Mouse (Mus musculus): ENCODE data around the gene Rab23. TPM values are rescaled to one million over a fixed set of nuclear protein-coding genes. Genes with fewer than 3 reads are reported as not detected.

The Rab23 gene
- polyA plus RNA-seq, 1 experiment from 2014 or later = 23.8 TPM

DNA sequence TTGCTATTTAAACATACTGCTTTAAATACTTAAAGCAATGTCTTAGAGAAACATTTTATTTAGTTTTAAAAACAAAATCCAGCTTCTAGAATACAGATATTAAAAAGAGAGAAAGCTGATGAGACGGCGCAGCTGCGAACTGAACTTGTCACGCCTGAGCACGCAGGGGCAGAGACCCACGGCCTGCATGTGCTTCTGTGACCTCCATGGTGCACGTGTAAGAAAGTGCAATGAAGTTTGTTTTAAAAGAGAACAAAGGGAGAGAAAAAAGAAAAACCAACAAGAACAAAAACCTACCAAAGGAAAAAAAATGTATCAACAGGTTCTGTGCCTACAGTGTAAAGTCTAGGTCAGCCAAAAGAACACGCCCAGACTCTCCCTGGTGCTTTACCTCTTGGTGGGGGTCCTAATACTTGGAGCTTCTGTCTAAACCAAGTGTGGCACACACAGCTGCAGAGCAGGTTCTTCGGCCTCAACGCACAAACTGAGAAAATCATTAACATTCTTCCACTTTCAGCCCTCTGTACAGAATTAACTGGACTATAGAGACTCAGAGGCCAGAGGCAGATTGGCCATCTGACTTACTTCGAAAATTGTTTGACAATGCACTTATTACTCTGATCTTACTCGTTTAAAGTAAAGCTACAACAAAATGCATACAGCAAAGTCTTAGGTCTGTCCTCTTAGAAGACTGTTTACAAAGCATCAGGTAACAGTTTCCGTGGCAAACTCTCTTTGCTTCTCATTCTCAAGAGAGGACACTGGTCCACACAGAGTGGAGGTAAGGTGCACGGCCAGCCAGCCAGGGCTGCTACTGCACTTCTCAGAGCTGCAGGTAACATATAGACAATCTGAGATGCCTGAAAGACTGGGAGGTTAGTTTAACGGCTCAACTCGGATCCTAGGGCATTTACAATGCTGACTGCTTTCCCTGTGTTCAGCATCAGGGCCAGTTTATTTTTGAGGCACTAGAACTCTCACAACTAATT is 47.1 kb downstream of the Rab23 start:
- TF ChIP-seq CTCF (IDR thresholded peaks at IDR 0.05; ENCODE audit: low read depth) = no peak
- DNase-seq (no peak), ATAC-seq (ENCODE audit: insufficient read depth) (peak; percentile 62; the same call in 1 of the 2 replicates)
- H3K9me3 ChIP-seq (ENCODE audit: low read depth, low read length) = no peaks in the 10 kb centered on the region
- 66% methylated on average over 16 of the region's 16 CpGs for WGBS
- no peak overlapping the region for H3K4me3 ChIP-seq (ENCODE audit: low read depth, low read length)
- H3K36me3 ChIP-seq (ENCODE audit: insufficient read depth) = peaks cover 59% of the 10 kb centered on the region
- H3K4me1 ChIP-seq (ENCODE audit: insufficient read depth) = no peaks in the 10 kb centered on the region
- no peak overlapping the region for H3K9ac ChIP-seq
- no peaks in the 10 kb centered on the region for H3K27me3 ChIP-seq (ENCODE audit: insufficient read depth, low read length)
- H3K4me2 ChIP-seq = no peak overlapping the region
- no peak overlapping the region for H3K27ac ChIP-seq (ENCODE audit: low read depth)

DNA sequence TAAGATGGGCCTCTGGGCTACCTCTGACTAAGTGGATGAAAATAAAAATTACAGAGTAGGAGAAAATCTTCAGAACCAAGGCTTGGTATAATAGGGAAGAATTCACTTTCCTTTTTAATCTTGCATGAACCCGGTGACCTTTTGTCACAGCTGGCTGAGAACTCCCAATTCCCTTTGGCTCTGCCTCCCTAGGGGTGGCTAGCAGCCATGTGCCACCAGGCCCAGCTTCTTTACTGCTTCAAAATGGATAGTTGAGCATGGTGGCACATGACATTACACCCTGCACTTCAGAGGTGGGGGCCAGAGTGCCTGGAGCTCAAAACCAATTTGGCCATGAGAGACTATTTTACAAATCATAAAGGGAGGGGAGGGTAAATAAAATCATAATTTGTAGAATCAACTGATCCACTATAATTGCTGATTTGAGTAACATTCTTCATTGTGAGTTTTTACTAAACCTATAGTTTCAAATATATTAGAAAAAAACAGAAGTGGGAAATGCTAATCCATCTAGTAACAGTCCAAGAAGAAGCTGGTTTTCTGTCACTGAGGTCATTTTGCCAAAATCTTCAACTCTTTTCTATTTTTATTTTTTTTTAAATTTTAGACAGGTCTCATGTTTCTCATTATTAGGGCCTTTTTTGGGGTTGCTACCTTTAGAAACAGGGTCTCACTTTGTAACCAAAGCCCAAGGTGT is 48.6 kb downstream of the Rab23 start:
- Histone ChIP-seq H3K9me3 (ENCODE audit: low read depth, low read length) (no peaks in the 10 kb centered on the region), H3K4me3 (ENCODE audit: low read depth, low read length) (no peak overlapping the region), H3K9ac (no peak overlapping the region), H3K27ac (ENCODE audit: low read depth) (no peak overlapping the region), H3K4me2 (no peak overlapping the region), H3K4me1 (ENCODE audit: insufficient read depth) (no peaks in the 10 kb centered on the region), H3K36me3 (ENCODE audit: insufficient read depth) (peaks cover 66% of the 10 kb centered on the region), H3K27me3 (ENCODE audit: insufficient read depth, low read length) (no peaks in the 10 kb centered on the region)
- WGBS = 68% methylated on average over 1 of the region's 1 CpGs
- ATAC-seq (ENCODE audit: insufficient read depth) = no peak
- no peak for TF ChIP-seq CTCF (IDR thresholded peaks at IDR 0.05; ENCODE audit: low read depth)
- no peak for DNase-seq

DNA sequence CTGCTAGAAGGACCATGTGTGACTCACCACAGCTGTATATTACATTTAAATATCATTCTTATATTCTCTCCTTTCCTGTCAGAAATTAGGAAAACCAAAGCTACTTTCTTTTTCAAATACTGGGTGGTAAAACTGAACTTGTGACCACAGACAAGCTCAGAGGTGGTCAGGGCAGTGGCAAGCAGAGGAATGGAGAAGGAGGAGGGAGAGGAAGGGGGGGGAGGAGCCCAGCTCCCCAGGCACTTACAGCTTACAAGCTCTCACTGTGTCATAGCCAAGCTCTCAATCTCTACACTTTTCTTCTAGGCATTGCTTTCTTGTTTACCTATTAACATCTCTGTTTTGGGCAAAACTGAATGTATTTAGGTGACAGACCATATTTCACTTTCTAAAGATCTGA is 49.1 kb downstream of the Rab23 start:
- H3K27me3 ChIP-seq (ENCODE audit: insufficient read depth, low read length) = no peaks in the 10 kb centered on the region
- no peak for DNase-seq
- H3K4me2 ChIP-seq = no peak overlapping the region
- peaks cover 67% of the 10 kb centered on the region for H3K36me3 ChIP-seq (ENCODE audit: insufficient read depth)
- H3K4me3 ChIP-seq (ENCODE audit: low read depth, low read length) = no peak overlapping the region
- no peak for TF ChIP-seq CTCF (IDR thresholded peaks at IDR 0.05; ENCODE audit: low read depth)
- no peaks in the 10 kb centered on the region for H3K9me3 ChIP-seq (ENCODE audit: low read depth, low read length)
- H3K9ac ChIP-seq = no peak overlapping the region
- H3K27ac ChIP-seq (ENCODE audit: low read depth) = no peak overlapping the region
- no peaks in the 10 kb centered on the region for H3K4me1 ChIP-seq (ENCODE audit: insufficient read depth)
- ATAC-seq (ENCODE audit: insufficient read depth) = no peak

DNA sequence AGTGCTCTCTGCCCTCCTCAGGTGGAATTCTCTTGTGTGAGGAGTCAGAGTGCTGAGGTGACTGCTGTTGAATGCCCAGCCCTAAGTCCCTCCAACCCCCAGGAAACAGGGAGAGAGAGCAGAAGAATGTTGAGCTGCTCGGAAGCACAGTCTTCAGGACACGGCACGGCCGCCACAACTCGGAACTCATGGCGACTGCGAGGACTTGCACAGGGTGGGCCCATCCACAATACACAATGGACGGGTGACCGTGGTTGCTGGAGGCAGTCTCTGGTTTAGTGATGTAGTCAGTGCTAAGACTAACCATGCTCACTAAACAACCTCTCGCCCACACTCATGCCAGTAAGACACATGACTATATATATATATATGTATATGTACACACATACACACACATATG is 51.9 kb downstream of the Rab23 start:
- no peak for ATAC-seq (ENCODE audit: insufficient read depth)
- no peak for TF ChIP-seq CTCF (IDR thresholded peaks at IDR 0.05; ENCODE audit: low read depth)
- no peak overlapping the region for H3K4me3 ChIP-seq (ENCODE audit: low read depth, low read length)
- no peak overlapping the region for H3K4me2 ChIP-seq
- H3K9ac ChIP-seq = no peak overlapping the region
- WGBS = 90% methylated on average over 10 of the region's 10 CpGs
- H3K27ac ChIP-seq (ENCODE audit: low read depth) = no peak overlapping the region
- no peak for DNase-seq
- no peaks in the 10 kb centered on the region for H3K4me1 ChIP-seq (ENCODE audit: insufficient read depth)
- no peaks in the 10 kb centered on the region for H3K9me3 ChIP-seq (ENCODE audit: low read depth, low read length)
- H3K36me3 ChIP-seq (ENCODE audit: insufficient read depth) = peaks cover 61% of the 10 kb centered on the region
- no peaks in the 10 kb centered on the region for H3K27me3 ChIP-seq (ENCODE audit: insufficient read depth, low read length)

DNA sequence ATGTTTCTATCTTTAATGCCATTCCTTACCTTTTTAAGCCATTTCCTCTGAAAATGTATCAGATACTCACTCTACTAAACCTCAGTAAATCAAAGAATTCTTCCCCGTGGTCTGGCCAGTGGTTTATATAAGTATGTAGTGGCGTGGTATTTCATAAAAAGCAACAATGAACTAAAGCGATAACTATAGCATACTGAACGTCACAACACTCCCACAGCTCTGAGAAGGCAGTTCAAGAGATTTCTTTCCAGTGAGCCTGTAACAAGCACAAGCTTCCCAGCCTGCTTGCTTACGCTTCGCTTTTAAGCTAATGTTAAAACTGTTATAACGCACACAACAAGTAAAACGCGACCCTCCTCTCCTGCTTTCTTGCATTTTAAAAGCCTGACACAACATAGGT is 52.4 kb downstream of the Rab23 start:
- Histone ChIP-seq H3K4me1 (ENCODE audit: insufficient read depth) (no peaks in the 10 kb centered on the region), H3K4me2 (no peak overlapping the region), H3K36me3 (ENCODE audit: insufficient read depth) (peaks cover 66% of the 10 kb centered on the region), H3K27ac (ENCODE audit: low read depth) (no peak overlapping the region), H3K9ac (no peak overlapping the region), H3K27me3 (ENCODE audit: insufficient read depth, low read length) (no peaks in the 10 kb centered on the region), H3K4me3 (ENCODE audit: low read depth, low read length) (no peak overlapping the region), H3K9me3 (ENCODE audit: low read depth, low read length) (no peaks in the 10 kb centered on the region)
- no peak for ATAC-seq (ENCODE audit: insufficient read depth)
- WGBS = 93% methylated on average over 9 of the region's 9 CpGs
- no peak for DNase-seq
- no peak for TF ChIP-seq CTCF (IDR thresholded peaks at IDR 0.05; ENCODE audit: low read depth)

DNA sequence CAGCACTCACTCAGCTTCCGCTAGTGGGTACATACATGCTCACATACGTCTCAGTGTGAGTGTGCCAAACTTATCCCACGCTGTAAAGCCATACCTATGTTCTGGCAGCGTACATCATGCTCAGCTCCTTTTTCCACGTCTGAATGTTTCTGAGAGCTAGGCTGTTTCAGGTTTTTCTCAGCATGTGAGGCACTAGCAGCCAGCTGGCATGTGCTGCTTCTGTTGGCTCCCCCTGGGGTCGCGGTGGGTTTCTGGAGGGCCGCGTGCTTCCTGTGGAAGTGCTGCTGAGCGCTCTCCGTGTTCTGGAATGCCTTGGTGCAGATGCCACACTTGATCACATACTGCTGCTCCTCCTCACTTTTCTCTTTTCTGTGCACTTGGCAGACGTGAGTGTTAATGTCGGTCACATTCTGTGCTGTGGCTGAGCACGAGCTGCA is 56.5 kb downstream of the Rab23 start:
- H3K27me3 ChIP-seq (ENCODE audit: insufficient read depth, low read length) = no peaks in the 10 kb centered on the region
- DNase-seq = no peak
- TF ChIP-seq CTCF (IDR thresholded peaks at IDR 0.05; ENCODE audit: low read depth) = no peak
- H3K27ac ChIP-seq (ENCODE audit: low read depth) = no peak overlapping the region
- ATAC-seq (ENCODE audit: insufficient read depth) = no peak
- no peak overlapping the region for H3K4me3 ChIP-seq (ENCODE audit: low read depth, low read length)
- no peaks in the 10 kb centered on the region for H3K9me3 ChIP-seq (ENCODE audit: low read depth, low read length)
- peaks cover 44% of the 10 kb centered on the region for H3K36me3 ChIP-seq (ENCODE audit: insufficient read depth)
- 87% methylated on average over 14 of the region's 14 CpGs for WGBS
- H3K4me2 ChIP-seq = no peak overlapping the region
- no peak overlapping the region for H3K9ac ChIP-seq
- H3K4me1 ChIP-seq (ENCODE audit: insufficient read depth) = no peaks in the 10 kb centered on the region

DNA sequence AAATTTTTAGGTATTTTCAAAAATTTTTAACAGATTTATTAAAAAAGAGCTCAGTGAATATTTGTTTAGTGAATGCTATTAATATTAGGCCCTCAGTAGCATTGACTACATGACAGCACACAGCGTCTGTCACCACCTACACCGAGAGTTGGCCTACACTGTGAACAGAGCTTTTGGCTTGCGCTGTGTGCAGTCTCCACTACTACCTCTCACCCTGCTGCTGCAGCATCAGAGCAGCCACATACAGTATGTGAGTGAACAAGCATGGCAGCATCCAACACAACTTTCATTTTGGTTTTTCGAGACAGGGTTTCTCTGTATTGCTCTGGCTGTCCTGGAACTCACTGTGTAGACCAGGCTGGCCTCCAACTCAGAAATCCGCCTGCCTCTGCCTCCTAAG is 64.9 kb downstream of the Rab23 start:
- Histone ChIP-seq H3K4me3 (ENCODE audit: low read depth, low read length) (no peak overlapping the region), H3K4me1 (ENCODE audit: insufficient read depth) (no peaks in the 10 kb centered on the region), H3K27me3 (ENCODE audit: insufficient read depth, low read length) (no peaks in the 10 kb centered on the region), H3K9me3 (ENCODE audit: low read depth, low read length) (no peaks in the 10 kb centered on the region), H3K9ac (no peak overlapping the region), H3K36me3 (ENCODE audit: insufficient read depth) (peaks cover 19% of the 10 kb centered on the region; the same call in 1 of the 2 replicates), H3K4me2 (no peak overlapping the region), H3K27ac (ENCODE audit: low read depth) (no peak overlapping the region)
- TF ChIP-seq CTCF (IDR thresholded peaks at IDR 0.05; ENCODE audit: low read depth) = no peak
- DNase-seq (no peak), ATAC-seq (ENCODE audit: insufficient read depth) (no peak)
- WGBS = 95% methylated on average over 5 of the region's 5 CpGs

Measured in lung, embryonic 14.5 days (tissue).